Mouse (Mus musculus) adrenal gland, postnatal 25 days (tissue): ENCODE results near the gene Utp6. TPM values are rescaled to one million over a fixed set of nuclear protein-coding genes. Genes with fewer than 3 reads are reported as not detected.

Experiments used
- DNase-seq: peaks from one replicate; pipeline ENCODE4 v3.0.0; 2021; ENCODE audit warnings: mixed read lengths
- total RNA-seq: library from RNA; stranded (reverse); gene quantifications from 2 replicates; pipeline ENCODE4 v1.2.3, GENCODE M21; 2021

The Utp6 gene
- total RNA-seq, 1 experiment from 2014 or later, result 45.0 TPM

- no peak for DNase-seq
These were observed 655 bp downstream of the Utp6 start for GRCm38 (mm10) chr11:79961346-79962124.

- no peak for DNase-seq
These were observed 14.9 kb downstream of the Utp6 start for GRCm38 (mm10) chr11:79947265-79947664.

GRCm38 (mm10) chr11:79943601-79944000 is 18.6 kb downstream of the Utp6 start:
- DNase-seq, result no peak

GRCm38 (mm10) chr11:79943136-79943535 is 19.1 kb downstream of the Utp6 start:
- no peak for DNase-seq

GRCm38 (mm10) chr11:79935766-79936165 is 26.4 kb downstream of the Utp6 start:
- no peak for DNase-seq

- no peak for DNase-seq
These were observed 39.4 kb downstream of the Utp6 start for GRCm38 (mm10) chr11:79922766-79923165.

GRCm38 (mm10) chr11:79922157-79922556 is 40.0 kb downstream of the Utp6 start:
- no peak for DNase-seq

GRCm38 (mm10) chr11:79920505-79921025 is 41.6 kb downstream of the Utp6 start:
- no peak for DNase-seq

GRCm38 (mm10) chr11:79919685-79920504 is 42.3 kb downstream of the Utp6 start:
- DNase-seq, result peak; percentile 80

- DNase-seq, result no peak
These were observed 46.4 kb downstream of the Utp6 start for GRCm38 (mm10) chr11:79915696-79916349.

GRCm38 (mm10) chr11:79908600-79909483 is 53.3 kb downstream of the Utp6 start:
- peak; percentile 34 for DNase-seq

- DNase-seq, result no peak
These were observed 55.3 kb downstream of the Utp6 start for GRCm38 (mm10) chr11:79906920-79907319.

GRCm38 (mm10) chr11:79902881-79903481 is 59.2 kb downstream of the Utp6 start:
- DNase-seq, result no peak

GRCm38 (mm10) chr11:79901146-79901545 is 61.0 kb downstream of the Utp6 start:
- DNase-seq, result no peak

- no peak for DNase-seq
These were observed 69.9 kb downstream of the Utp6 start for GRCm38 (mm10) chr11:79892259-79892658.

GRCm38 (mm10) chr11:79890822-79891221 is 71.4 kb downstream of the Utp6 start:
- no peak for DNase-seq

GRCm38 (mm10) chr11:79886961-79887360 is 75.2 kb downstream of the Utp6 start:
- no peak for DNase-seq

GRCm38 (mm10) chr11:79886395-79886794 is 75.8 kb downstream of the Utp6 start:
- DNase-seq, result no peak

- DNase-seq, result no peak
These were observed 76.3 kb downstream of the Utp6 start for GRCm38 (mm10) chr11:79885713-79886393.

- DNase-seq, result no peak
These were observed 77.4 kb downstream of the Utp6 start for GRCm38 (mm10) chr11:79884784-79885183.
